Mouse (Mus musculus) CH12.LX (cell line): ENCODE data around the gene Btnl6. TPM values are rescaled to one million over a fixed set of nuclear protein-coding genes. Genes with fewer than 3 reads are reported as not detected.

Source experiments
- DNase-seq: peaks from one replicate; pipeline ENCODE4 v3.0.0-alpha.2; 2013; ENCODE audit errors: extremely low read depth
- H3K27ac ChIP-seq: 2 replicates; pipeline ENCODE4 v1.5.1; 2012; ENCODE audit warnings: low read depth, mild to moderate bottlenecking, control low read depth, moderate library complexity; ENCODE audit not compliant: insufficient read depth
- H3K27me3 ChIP-seq: replicated peaks from 2 replicates; pipeline ENCODE3; 2012; ENCODE audit warnings: inconsistent platforms
- H3K36me3 ChIP-seq, 2 experiments: replicated peaks in 1 of 2; 2 replicates each; pipeline versions ENCODE3 to v1.6.1; 2012; ENCODE audit warnings: inconsistent platforms in 1 of 2, low read length in 1 of 2, mild to moderate bottlenecking in 1 of 2, mixed read lengths in 1 of 2, moderate library complexity in 1 of 2; ENCODE audit not compliant: control insufficient read depth in 1 of 2, insufficient read depth in 1 of 2
- H3K4me1 ChIP-seq, 2 experiments: 2 replicates each; pipeline ENCODE4 v1.6.1; 2012; ENCODE audit warnings: inconsistent platforms in 1 of 2, moderate library complexity in 1 of 2; ENCODE audit not compliant: insufficient read depth in 2 of 2, control insufficient read depth in 1 of 2
- H3K4me2 ChIP-seq: 2 replicates; pipeline ENCODE4 v1.6.1; 2012; ENCODE audit warnings: low read depth, mild to moderate bottlenecking, control low read depth; ENCODE audit not compliant: poor library complexity, insufficient read depth, severe bottlenecking
- H3K4me3 ChIP-seq, 3 experiments: fragments of 150-350 bp in 1 of 3; sonication (generic) in 1 of 3; replicated peaks in 1 of 3; 2 replicates each; pipeline versions ENCODE3 to v1.5.1; 2011 to 2012; ENCODE audit warnings: low read depth in 2 of 3, low read length in 2 of 3, mild to moderate bottlenecking in 2 of 3, moderate library complexity in 2 of 3, control low read depth in 1 of 3, improper control_type of control experiment in 1 of 3, inconsistent platforms in 1 of 3, mixed read lengths in 1 of 3; ENCODE audit not compliant: poor library complexity in 1 of 3
- H3K79me2 ChIP-seq: replicated peaks from 2 replicates; pipeline ENCODE4 v1.6.1; 2012; ENCODE audit warnings: mild to moderate bottlenecking, moderate library complexity; ENCODE audit not compliant: control insufficient read depth, poor library complexity, insufficient read depth, severe bottlenecking; ENCODE audit errors: extremely low read depth
- H3K9ac ChIP-seq: 2 replicates; pipeline ENCODE4 v1.6.1; 2012; ENCODE audit warnings: low read depth, mild to moderate bottlenecking, control low read depth, moderate library complexity; ENCODE audit not compliant: insufficient read depth
- H3K9me3 ChIP-seq: replicated peaks from 2 replicates; pipeline ENCODE3; 2012; ENCODE audit warnings: low read length, inconsistent platforms, mixed read lengths
- CHD1 ChIP-seq: IDR thresholded peaks from 2 replicates; pipeline ENCODE4 v1.6.1; 2012; ENCODE audit warnings: low read depth, low read length, improper control_type of control experiment, inconsistent platforms
- CHD2 ChIP-seq: IDR thresholded peaks from 2 replicates; pipeline ENCODE4 v1.6.1; 2011; ENCODE audit warnings: low read length, improper control_type of control experiment
- CTCF ChIP-seq, 2 experiments: IDR thresholded peaks in 1 of 2; conservative IDR thresholded peaks in 1 of 2; 2 replicates each; pipeline ENCODE4 v1.5.1; 2011 to 2012; ENCODE audit warnings: low read depth in 2 of 2, low read length in 2 of 2, improper control_type of control experiment in 1 of 2, inconsistent platforms in 1 of 2, mild to moderate bottlenecking in 1 of 2, moderate library complexity in 1 of 2
- ELF1 ChIP-seq: IDR thresholded peaks from 2 replicates; pipeline ENCODE4 v1.6.1; 2014; ENCODE audit warnings: low read depth, mild to moderate bottlenecking, inconsistent platforms, low read length, improper control_type of control experiment
- GABPA ChIP-seq: IDR thresholded peaks from 2 replicates; pipeline ENCODE4 v1.6.1; 2012; ENCODE audit warnings: low read depth, low read length, improper control_type of control experiment, inconsistent platforms; ENCODE audit not compliant: insufficient replicate concordance
- HCFC1 ChIP-seq: IDR thresholded peaks from 2 replicates; pipeline ENCODE4 v1.6.1; 2012; ENCODE audit warnings: low read depth, mild to moderate bottlenecking, inconsistent platforms, low read length, improper control_type of control experiment
- JUN ChIP-seq: IDR thresholded peaks from 2 replicates; pipeline ENCODE4 v1.6.1; 2011; ENCODE audit warnings: low read depth, mild to moderate bottlenecking, low read length, improper control_type of control experiment, moderate library complexity; ENCODE audit not compliant: insufficient read depth
- MAX ChIP-seq: IDR thresholded peaks from 2 replicates; pipeline ENCODE4 v1.6.1; 2011; ENCODE audit warnings: low read length, improper control_type of control experiment
- MAZ ChIP-seq: IDR thresholded peaks from 2 replicates; pipeline ENCODE4 v1.6.1; 2012; ENCODE audit warnings: low read depth, mild to moderate bottlenecking, inconsistent platforms, low read length, improper control_type of control experiment, moderate library complexity
- MEF2A ChIP-seq: IDR thresholded peaks from 2 replicates; pipeline ENCODE4 v1.6.1; 2014; ENCODE audit warnings: low read depth, mild to moderate bottlenecking, inconsistent platforms, low read length, improper control_type of control experiment, borderline replicate concordance
- MYC ChIP-seq: IDR thresholded peaks from 2 replicates; pipeline ENCODE4 v1.6.1; 2011; ENCODE audit warnings: low read depth, mild to moderate bottlenecking, improper control_type of control experiment, low read length
- NRF1 ChIP-seq: IDR thresholded peaks from 2 replicates; pipeline ENCODE4 v1.6.1; 2014; ENCODE audit warnings: low read depth, mild to moderate bottlenecking, inconsistent platforms, low read length, improper control_type of control experiment, moderate library complexity
- POLR2A ChIP-seq: IDR thresholded peaks from 2 replicates; pipeline ENCODE4 v1.6.1; 2011; ENCODE audit warnings: low read depth, mild to moderate bottlenecking, improper control_type of control experiment, low read length
- POLR2AphosphoS2 ChIP-seq: IDR thresholded peaks from 2 replicates; pipeline ENCODE4 v1.6.1; 2011; ENCODE audit warnings: low read depth, low read length, improper control_type of control experiment
- SIN3A ChIP-seq: IDR thresholded peaks from 2 replicates; pipeline ENCODE4 v1.6.1; 2012; ENCODE audit warnings: low read length, improper control_type of control experiment, inconsistent platforms
- SMC3 ChIP-seq: IDR thresholded peaks from 2 replicates; pipeline ENCODE4 v1.6.1; 2011; ENCODE audit warnings: low read depth, low read length, improper control_type of control experiment
- TBP ChIP-seq: conservative IDR thresholded peaks from 2 replicates; pipeline ENCODE4 v1.6.1; 2011; ENCODE audit warnings: low read depth, low read length, improper control_type of control experiment
- UBTF ChIP-seq: IDR thresholded peaks from 2 replicates; pipeline ENCODE4 v1.6.1; 2012; ENCODE audit warnings: low read depth, mild to moderate bottlenecking, inconsistent platforms, low read length, improper control_type of control experiment, moderate library complexity
- USF1 ChIP-seq: IDR thresholded peaks from 2 replicates; pipeline ENCODE4 v1.6.1; 2014; ENCODE audit warnings: low read depth, mild to moderate bottlenecking, inconsistent platforms, low read length, improper control_type of control experiment
- ZC3H11A ChIP-seq: IDR thresholded peaks from 2 replicates; pipeline ENCODE4 v1.6.1; 2012; ENCODE audit warnings: low read depth, mild to moderate bottlenecking, inconsistent platforms, low read length, improper control_type of control experiment
- ZNF384 ChIP-seq: IDR thresholded peaks from 2 replicates; pipeline ENCODE4 v1.6.1; 2012; ENCODE audit warnings: low read depth, low read length, improper control_type of control experiment, inconsistent platforms
- dilution Hi-C: fragments of 300-500 bp; cut with MboI; formaldehyde crosslinking; loops from 2 replicates; pipeline ENCODE4 v1.14.3; 2020; ENCODE audit warnings: low sequenced_read_pairs; ENCODE audit not compliant: extremely low pct_unique_long_range_greater_than_20kb, extremely low pct_ligation_motif_present
- in situ Hi-C: fragments of 300-500 bp; cut with MboI; formaldehyde crosslinking; loops from 3 replicates; pipeline ENCODE4 v1.14.3; 2019; ENCODE audit warnings: low sequenced_read_pairs, low pct_ligation_motif_present, low pct_unique_long_range_greater_than_20kb, mixed read lengths
- polyA plus RNA-seq: library from polyadenylated mRNA; unstranded; fragments of >175 nt; gene quantifications from 2 replicates; pipeline ENCODE4 v1.2.1, GENCODE M21; 2012; ENCODE audit warnings: low read depth; ENCODE audit not compliant: insufficient read length
- total RNA-seq, 2 experiments: library from RNA; depleted of rRNA; stranded (reverse); fragments of 300-350 nt in 1 of 2; fragments of >200 nt in 1 of 2; gene quantifications; 2 replicates each; pipeline ENCODE4 v1.2.3; 2012 to 2014

Btnl6 gene
- total and polyA plus RNA-seq, 3 experiments: not detected

- H3K79me2 ChIP-seq: no peaks in the 10 kb centered on the region
- dilution Hi-C loops: no loop called here
- H3K36me3 ChIP-seq: peaks cover 12 to 50% of the 10 kb centered on the region in 2 experiments
- H3K9me3 ChIP-seq: no peaks in the 10 kb centered on the region
- no peak for TF ChIP-seq USF1
- TF ChIP-seq POLR2AphosphoS2: no peak
- TF ChIP-seq NRF1: no peak
- TF ChIP-seq ZNF384: no peak
- TF ChIP-seq CHD1: no peak
- no peak for TF ChIP-seq ZC3H11A
- no peak for TF ChIP-seq TBP
- no peaks in the 10 kb centered on the region for H3K27me3 ChIP-seq
- no peak overlapping the region for H3K27ac ChIP-seq
- H3K4me3 ChIP-seq: no peak overlapping the region
- DNase-seq: no peak
- H3K9ac ChIP-seq: no peak overlapping the region
- peaks cover 0 to 7% of the 10 kb centered on the region in 2 experiments; a peak in 2 of 4 replicates for H3K4me1 ChIP-seq
- no peak overlapping the region for H3K4me2 ChIP-seq
- in situ Hi-C loops: loop anchor here (10.0 kb wide), 3 partner anchors 105 to 305 kb away; no protein-coding TSS in a partner anchor
Observed at GRCm38 (mm10) chr17:34549843-34550242, 32.7 kb upstream of the Btnl6 start.

DNA sequence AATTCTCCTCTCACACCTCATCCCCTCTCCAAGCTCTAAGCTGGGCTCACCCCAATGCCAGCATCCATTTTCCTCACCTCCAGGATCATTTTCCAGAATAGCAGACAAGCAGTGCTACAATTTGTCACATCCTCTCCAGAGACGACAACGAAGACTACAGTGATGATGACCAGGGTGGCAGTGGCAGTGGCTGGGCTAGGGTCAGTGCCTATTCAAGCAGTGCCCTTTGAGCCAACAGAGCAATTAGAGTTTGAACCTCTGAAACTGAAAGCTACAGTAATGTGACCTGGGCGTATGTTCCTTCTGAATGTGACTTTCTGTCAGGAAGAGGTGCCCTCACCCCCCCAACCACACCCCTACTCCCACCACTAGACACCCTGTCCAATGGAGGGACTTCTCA is 32.0 kb upstream of the Btnl6 start:
- in situ Hi-C loops: loop anchor here (10.0 kb wide), 1 partner anchor 124 kb away; no protein-coding TSS in a partner anchor
- dilution Hi-C loops: no loop called here

More for the DNA sequence above, 32.0 kb upstream of the Btnl6 start:
- Histone ChIP-seq H3K4me3 (no peak overlapping the region), H3K9ac (no peak overlapping the region), H3K9me3 (no peaks in the 10 kb centered on the region), H3K79me2 (no peaks in the 10 kb centered on the region), H3K27me3 (no peaks in the 10 kb centered on the region), H3K36me3 (peaks cover 12 to 44% of the 10 kb centered on the region in 2 experiments), H3K4me1 (peaks cover 0 to 7% of the 10 kb centered on the region in 2 experiments; a peak in 2 of 4 replicates), H3K4me2 (no peak overlapping the region), H3K27ac (no peak overlapping the region)
- TF ChIP-seq CHD1 (no peak), MAZ (no peak), POLR2A (no peak), POLR2AphosphoS2 (no peak), SMC3 (no peak), ELF1 (no peak), CTCF (conservative IDR thresholded peaks at IDR 0.05 in 1 of 2, IDR thresholded peaks at IDR 0.05 in 1 of 2; ENCODE audit: low read depth in 2 of 2, low read length in 2 of 2) (no peak), GABPA (no peak), MAX (no peak), UBTF (no peak), NRF1 (no peak), MYC (no peak), ZC3H11A (no peak), MEF2A (no peak), JUN (no peak), SIN3A (no peak), CHD2 (no peak), HCFC1 (no peak), ZNF384 (no peak)
- DNase-seq: no peak
